Mouse (Mus musculus): ENCODE results near the gene Fars2. TPM values are rescaled to one million over a fixed set of nuclear protein-coding genes. Genes with fewer than 3 reads are reported as not detected.

Fars2 gene
- 41.2 and 48.3 TPM in 2 replicates for polyA plus RNA-seq (2012; rRNA removed)

- peak; percentile 54 for DNase-seq (ENCODE audit: low read depth)
Observed at GRCm38 (mm10) chr13:36117143-36118014, at the start of gene Fars2, which contains the start of gene Lyrm4. Gene Fars2 (plus strand): TSS chr13:36117412. Gene Lyrm4 (minus strand): TSS chr13:36117526.

- no peak for DNase-seq (ENCODE audit: low read depth)
Observed at GRCm38 (mm10) chr13:36074484-36074883, 42.7 kb upstream of the Fars2 start.

GRCm38 (mm10) chr13:36081591-36081990 lies 35.6 kb upstream of the Fars2 start:
- DNase-seq (ENCODE audit: low read depth), result no peak

- DNase-seq (ENCODE audit: low read depth), result no peak
Observed at GRCm38 (mm10) chr13:36084701-36085100, 32.5 kb upstream of the Fars2 start.

GRCm38 (mm10) chr13:36085971-36086370 lies 31.2 kb upstream of the Fars2 start:
- DNase-seq (ENCODE audit: low read depth), result no peak

- no peak for DNase-seq (ENCODE audit: low read depth)
Observed at GRCm38 (mm10) chr13:36086608-36087391, 30.4 kb upstream of the Fars2 start.

- no peak for DNase-seq (ENCODE audit: low read depth)
Observed at GRCm38 (mm10) chr13:36087427-36087826, 29.8 kb upstream of the Fars2 start.

DNA sequence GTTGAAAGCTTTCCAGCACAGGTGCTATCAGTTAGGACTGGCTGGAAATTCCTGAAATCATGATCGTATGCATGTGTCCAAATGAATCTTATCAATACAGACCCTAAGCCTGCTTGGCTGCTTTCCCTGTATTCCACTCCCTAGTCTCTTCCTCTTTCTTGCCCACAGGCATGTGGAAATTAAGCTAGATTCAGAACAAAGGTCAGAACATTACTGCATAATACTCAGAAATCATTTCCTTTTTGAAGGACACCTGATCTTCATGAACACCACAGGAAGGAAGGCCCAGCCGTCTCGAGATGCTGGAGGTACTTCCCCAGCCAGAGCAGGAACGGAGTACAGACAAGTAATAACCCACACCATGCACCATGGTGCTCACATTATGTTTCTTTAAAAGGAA lies 29.0 kb upstream of the Fars2 start:
- DNase-seq (ENCODE audit: low read depth), result no peak

DNA sequence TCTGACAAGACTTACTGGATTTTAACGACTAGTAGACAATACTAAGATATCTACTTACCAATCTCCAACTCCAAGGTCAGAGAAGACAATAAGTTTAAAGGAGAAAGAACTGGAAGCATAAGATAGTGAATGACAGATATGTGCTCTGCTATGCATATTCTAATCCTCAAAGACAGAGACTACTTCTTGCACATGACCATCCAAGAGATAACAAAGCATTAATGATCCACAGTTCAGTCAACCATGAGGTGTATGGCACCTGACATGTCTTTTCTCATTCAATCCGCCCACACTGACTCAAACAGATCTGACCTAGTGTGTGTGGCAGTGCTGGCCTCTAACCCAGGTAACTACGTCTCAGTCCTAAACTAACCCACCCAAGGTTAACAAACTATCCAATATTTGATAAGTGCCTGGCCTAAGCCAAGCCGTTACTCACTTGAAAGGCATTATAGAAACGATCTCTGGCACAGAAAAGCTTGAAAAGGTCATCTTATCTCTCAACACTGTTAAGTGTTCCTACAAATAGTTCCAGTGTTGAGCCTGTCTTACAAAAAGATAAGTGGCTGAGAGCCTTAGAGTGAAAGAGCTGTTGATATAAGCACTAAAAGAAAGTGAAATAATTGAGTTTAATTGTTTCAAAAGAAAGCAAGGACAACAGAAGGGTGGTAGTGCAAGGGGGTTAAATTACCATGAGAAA lies 20.4 kb upstream of the Fars2 start:
- no peak for DNase-seq (ENCODE audit: low read depth)

DNA sequence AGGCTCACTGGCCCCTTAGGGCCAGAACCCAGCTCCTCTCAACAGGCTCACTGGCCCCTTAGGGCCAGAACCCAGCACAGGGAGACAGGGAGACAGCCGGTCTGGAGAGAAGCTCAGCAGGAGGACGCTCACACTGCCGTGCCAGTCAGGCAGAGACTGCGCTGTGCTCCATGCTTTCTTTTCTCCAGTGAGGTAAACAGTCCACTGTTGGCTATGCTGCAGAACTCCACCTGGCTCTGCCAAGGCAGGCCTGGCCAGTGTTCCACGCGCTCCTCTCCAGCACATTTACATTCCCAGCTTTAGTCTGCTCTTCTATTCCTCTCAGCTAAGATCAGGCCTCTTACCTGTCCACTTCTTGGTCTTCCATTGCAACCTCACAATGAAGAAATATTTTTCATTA lies 11.6 kb upstream of the Fars2 start:
- no peak for DNase-seq (ENCODE audit: low read depth)

DNA sequence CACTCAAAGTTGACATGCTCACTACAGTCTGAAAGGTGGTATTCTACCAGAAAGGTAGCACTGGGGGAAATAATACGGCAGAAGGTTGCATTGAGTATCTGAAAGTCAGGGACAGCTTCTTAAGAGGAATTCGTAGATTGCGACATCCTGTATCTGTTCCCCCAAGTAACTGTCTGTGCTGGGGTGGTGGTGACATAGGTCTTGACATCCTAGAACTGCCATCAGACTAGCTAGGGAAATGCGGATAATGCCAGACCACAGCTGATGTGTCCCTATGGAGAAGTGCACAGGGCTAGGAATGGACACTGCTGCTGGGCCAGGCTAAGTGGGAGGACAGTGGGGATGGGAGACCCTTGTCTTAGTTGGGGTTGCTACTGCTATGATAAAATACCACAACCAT lies 8.7 kb upstream of the Fars2 start:
- DNase-seq (ENCODE audit: low read depth), result no peak

DNA sequence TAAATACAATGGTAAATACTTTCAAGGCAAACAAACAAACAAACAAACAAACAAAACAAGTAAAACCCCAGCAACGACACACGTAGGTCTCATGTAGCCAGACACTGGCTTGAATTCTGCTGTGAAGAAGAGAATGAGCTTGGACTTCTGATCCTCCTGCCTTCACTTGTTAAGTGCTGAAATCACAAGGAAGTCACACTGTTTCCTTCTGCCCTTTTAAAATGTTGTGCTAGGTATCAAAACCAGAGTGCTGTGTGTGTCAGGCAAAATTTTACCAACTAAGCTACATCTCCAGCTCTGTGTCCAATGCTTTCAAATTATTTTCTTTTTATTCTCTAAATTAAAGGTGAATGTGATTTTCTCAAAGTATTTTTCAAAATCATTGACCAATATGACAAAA lies 5.9 kb upstream of the Fars2 start:
- DNase-seq (ENCODE audit: low read depth), result no peak

- no peak for DNase-seq (ENCODE audit: low read depth)
Observed at GRCm38 (mm10) chr13:36113181-36113580, 4.0 kb upstream of the Fars2 start.

DNA sequence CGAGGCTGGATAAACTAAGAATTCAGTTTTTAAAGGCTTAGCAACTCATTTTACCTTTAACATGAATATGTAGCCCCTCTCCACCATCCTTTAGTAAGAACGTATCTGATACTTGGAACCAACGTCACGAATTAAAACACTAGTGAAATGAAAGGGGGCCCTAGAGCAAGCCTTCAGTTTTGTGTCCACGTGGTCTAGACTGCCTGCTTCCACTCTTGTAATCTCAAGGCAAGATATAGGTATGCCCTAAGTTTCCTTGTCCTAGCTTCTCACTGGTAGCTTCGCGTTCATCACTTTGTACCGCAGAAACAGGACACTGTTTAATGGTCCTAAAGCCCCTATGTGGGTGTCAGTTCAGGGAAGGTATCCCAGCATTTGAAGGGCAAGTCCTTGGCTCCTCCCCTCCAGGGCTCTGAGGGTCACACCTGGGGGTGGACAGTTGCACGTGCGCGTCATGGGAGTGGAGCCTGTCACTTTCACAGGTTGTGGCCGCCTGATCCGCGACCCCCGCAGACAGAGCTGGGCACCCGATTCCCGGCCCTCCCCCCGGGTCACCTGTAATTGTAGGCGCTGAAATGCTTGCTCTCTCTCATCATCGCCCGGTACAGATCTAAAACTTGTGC lies 581 bp upstream of the Fars2 start:
- no peak for DNase-seq (ENCODE audit: low read depth)

GRCm38 (mm10) chr13:36119684-36120083 lies 2.5 kb downstream of the Fars2 start:
- no peak for DNase-seq (ENCODE audit: low read depth)

DNA sequence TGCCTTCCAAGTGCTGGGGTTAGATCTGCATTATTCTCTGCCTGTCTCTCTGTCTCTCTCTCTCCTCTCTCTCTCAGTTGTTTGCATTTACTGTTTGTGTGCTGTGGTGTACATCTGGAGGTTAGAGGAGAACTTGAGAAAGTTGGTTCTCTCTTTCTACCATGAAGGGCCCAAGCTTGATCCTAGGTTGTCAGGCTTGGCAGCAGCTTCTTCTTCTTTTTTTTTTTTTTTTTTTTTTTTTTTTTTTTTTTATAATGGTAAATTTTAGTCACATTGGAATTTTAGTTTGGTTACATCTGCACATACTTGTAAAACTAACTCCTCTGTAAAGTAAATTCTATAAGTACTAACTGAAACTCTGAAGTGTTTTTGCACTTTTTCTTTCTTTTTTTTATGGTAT lies 3.4 kb downstream of the Fars2 start:
- no peak for DNase-seq (ENCODE audit: low read depth)

GRCm38 (mm10) chr13:36129360-36130054 lies 12.3 kb downstream of the Fars2 start:
- DNase-seq (ENCODE audit: low read depth), result no peak

DNA sequence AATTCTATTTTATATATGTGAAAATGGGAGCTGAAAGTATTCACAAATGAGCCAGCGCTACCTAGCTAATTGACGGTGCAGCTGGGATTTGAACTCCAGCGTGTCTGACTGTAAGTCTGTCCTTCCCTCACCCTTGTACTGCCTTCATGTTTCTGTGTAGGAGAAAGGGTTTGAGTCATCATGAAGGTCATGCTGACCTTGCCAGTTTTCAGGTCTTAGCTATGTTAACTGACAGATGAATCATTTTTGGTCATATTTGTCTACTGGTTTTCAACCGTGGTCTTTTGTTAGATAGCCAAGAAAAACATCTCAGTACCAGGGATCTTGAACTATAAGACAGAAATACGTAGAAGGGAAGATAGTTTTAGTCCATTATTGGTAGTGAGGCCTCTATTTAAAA lies 14.2 kb downstream of the Fars2 start:
- DNase-seq (ENCODE audit: low read depth), result no peak

DNA sequence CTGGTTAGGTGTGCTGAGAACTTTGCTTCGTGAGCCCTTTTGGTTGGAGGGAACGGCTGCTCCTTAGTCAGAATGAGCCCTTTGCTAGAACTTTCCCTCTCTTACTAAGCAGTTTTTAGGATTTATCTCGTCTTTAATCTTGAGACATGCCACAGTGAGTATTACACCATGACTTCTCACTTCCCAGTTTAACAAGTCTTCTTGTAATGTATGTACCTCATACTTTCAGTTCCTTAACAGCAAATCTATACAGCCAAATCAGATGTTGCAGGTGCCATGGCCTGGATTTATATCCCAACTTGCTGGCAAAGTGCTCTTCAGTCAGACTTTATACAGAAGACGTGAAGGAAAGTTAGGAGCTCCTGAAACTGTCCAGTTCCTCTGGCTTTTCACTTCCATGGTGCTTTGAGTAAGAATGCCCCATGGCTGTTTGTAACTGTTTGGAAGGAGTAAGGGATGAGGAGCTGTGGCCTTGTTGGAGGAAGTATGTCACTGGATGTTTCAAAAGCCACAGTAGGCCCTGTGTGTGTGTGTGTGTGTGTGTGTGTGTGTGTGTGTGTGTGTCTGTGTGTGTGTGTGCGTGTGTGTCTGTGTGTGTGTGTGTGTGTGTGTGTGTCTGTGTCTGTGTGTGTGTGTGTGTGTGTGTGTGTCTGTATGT lies 14.9 kb downstream of the Fars2 start:
- peak; percentile 34 for DNase-seq (ENCODE audit: low read depth)

DNA sequence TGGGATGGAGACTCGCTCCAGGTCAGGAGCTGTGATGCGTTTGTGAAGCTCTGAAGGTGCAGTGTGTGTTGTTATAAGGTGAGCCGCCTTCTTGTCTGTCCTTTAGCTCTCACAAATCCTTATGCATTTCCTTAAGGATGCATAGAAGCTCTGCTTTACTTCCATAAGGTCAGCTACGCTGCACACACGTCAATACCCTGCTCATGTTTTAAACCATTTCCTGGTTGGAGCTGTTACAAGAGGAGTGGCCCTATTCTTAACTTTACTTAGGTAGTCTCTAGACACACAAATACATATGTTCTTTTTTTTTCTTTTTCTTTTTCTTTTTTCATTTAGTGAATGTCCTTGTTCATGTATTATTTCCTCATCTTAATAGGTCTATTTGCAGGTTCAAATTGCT lies 22.5 kb downstream of the Fars2 start:
- DNase-seq (ENCODE audit: low read depth), result no peak
